Mouse (Mus musculus): Measurements from ENCODE around the gene Plekha4.

- TF ChIP-seq CTCF (IDR thresholded peaks at IDR 0.05; ENCODE audit: borderline replicate concordance, control insufficient read depth, extremely low read depth, insufficient read depth, low read length, poor library complexity) = peak; percentile 84
- no peak for TF ChIP-seq POLR2A (IDR thresholded peaks at IDR 0.05; ENCODE audit: control insufficient read depth, extremely low read depth, insufficient read depth, low read length, poor library complexity)
These were observed 29.7 kb downstream of the Plekha4 start for GRCm38 (mm10) chr7:45555787-45556186.
